ENCODE assay signal across 13 mouse cellular contexts in genomic region chr14:27739436-27739835, GRCm38 (mm10).
"Had no signal": no experiment of that assay in that cellular context is flagged by ENCODE, and none has a peak within 500 bp of the region (broad histone marks: within the 10 kb centered on the region; RNA-seq: fewer than 3 reads in every experiment).

No protein-coding gene starts in this region.

- H3K9ac ChIP-seq: kidney, embryonic 15.5 days; limb, embryonic 13.5 days; liver, embryonic 14.5 days; neural tube, embryonic 13.5 days had no signal

- DNase-seq: kidney, adult 18-20 months; kidney, postnatal 14 days; left cerebral cortex, postnatal 4 days; lung, adult 18-20 months; lung, postnatal 36 days; right cerebral cortex, adult 18-20 months; right cerebral cortex, postnatal 25 days; thymus, postnatal 4 days had no signal

- H3K4me1 ChIP-seq: kidney, embryonic 15.5 days; limb, embryonic 13.5 days had no signal

- H3K4me3 ChIP-seq: kidney, embryonic 15.5 days; limb, embryonic 13.5 days; neural tube, embryonic 13.5 days had no signal

- H3K9me3 ChIP-seq: kidney, embryonic 15.5 days; limb, embryonic 13.5 days; neural tube, embryonic 13.5 days had no signal

- H3K27me3 ChIP-seq: kidney, embryonic 15.5 days; limb, embryonic 13.5 days; neural tube, embryonic 13.5 days had no signal

- H3K27ac ChIP-seq: kidney, embryonic 15.5 days; limb, embryonic 13.5 days; liver, embryonic 14.5 days; neural tube, embryonic 13.5 days; stomach, postnatal 0 days had no signal

- H3K36me3 ChIP-seq: kidney, embryonic 15.5 days; limb, embryonic 13.5 days; neural tube, embryonic 13.5 days had no signal

- H3K4me2 ChIP-seq: kidney, embryonic 15.5 days; limb, embryonic 13.5 days; neural tube, embryonic 13.5 days had no signal
